Mouse (Mus musculus) E14TG2a.4 (cell line): Measurements from ENCODE around the gene Gm9573.

Experiments
- CTCF ChIP-seq: conservative IDR thresholded peaks from 2 replicates; pipeline ENCODE4 v1.5.1; 2014; ENCODE audit warnings: low read length
- POU5F1 ChIP-seq: IDR thresholded peaks from 2 replicates; pipeline ENCODE4 v1.6.1; 2014; ENCODE audit warnings: low read length, borderline replicate concordance

DNA sequence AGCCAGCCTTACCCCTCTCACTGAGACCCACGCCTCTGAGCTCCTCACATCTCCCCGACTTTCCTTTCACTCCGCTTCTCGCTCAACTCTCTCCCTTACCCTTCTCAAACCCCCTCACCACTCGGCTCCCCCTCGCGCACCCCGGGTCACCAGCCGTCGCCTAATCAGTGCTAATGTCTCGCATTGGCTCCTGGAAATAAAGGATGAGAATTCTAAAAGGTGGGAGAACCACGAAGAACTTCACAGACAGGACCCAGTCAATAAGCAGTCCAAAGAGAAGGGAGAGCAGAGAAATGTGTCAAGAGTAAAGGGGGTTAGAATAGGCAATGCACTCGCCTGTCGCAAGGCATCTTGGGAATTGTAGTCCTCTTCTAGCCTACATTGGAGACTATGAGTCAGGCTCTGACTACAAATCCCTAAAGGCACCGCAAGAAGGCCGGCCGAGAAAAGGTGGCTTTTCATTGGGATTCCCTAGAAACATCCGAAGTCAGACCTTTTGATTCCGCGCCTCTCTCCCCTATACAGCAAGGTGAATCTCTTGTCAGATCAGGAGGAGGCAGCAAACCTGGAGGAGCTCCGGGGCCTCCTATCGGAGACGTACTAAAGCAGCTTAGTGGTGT lies 47.1 kb upstream of the Gm9573 start, which contains the start of gene Gtf2h4:
- TF ChIP-seq CTCF = no peak
- no peak for TF ChIP-seq POU5F1
